Mouse (Mus musculus) stomach, postnatal 0 days (tissue): ENCODE data around the gene Tbc1d14.

Source experiments
- CTCF ChIP-seq: IDR thresholded peaks from 2 replicates; pipeline ENCODE4 v1.5.1; 2016; ENCODE audit warnings: antibody characterized with exemption, low read depth, mild to moderate bottlenecking, moderate library complexity
- EP300 ChIP-seq: optimal IDR thresholded peaks from 2 replicates; pipeline ENCODE3; 2016; ENCODE audit warnings: antibody characterized with exemption

GRCm38 (mm10) chr5:36601492-36601891 is 8.4 kb upstream of the Tbc1d14 start:
- TF ChIP-seq CTCF (no peak), EP300 (no peak)
